Mouse (Mus musculus) ES-E14 (cell line): ENCODE measurements around the gene Slc6a17.

ENCODE experiments used
- MAFK ChIP-seq: IDR thresholded peaks from 2 replicates; pipeline ENCODE4 v1.6.1; 2014; ENCODE audit warnings: mild to moderate bottlenecking, low read depth, low read length, inconsistent platforms; ENCODE audit not compliant: insufficient read depth
- ZC3H11A ChIP-seq: IDR thresholded peaks from 2 replicates; pipeline ENCODE4 v1.6.1; 2012; ENCODE audit warnings: low read depth, mild to moderate bottlenecking, inconsistent platforms, low read length, borderline replicate concordance

GRCm38 (mm10) chr3:107508696-107509095, 9.1 kb downstream of the Slc6a17 start:
- no peak for TF ChIP-seq ZC3H11A
- no peak for TF ChIP-seq MAFK
